Mouse (Mus musculus): ENCODE measurements around the gene Neurl1b. TPM values are rescaled to one million over a fixed set of nuclear protein-coding genes. Genes with fewer than 3 reads are reported as not detected.

Gene Neurl1b
- total RNA-seq (2021), result 10 to 100 TPM; 11.6 to 12.7 TPM
- long read RNA-seq, experiment 1, full-length matches to known transcripts, result 1 of 4 reads
- long read RNA-seq, experiment 1, partial matches to known transcripts, result 0 of 4 reads
- long read RNA-seq, experiment 1, other reads (novel, unspliced or antisense), result 3 of 4 reads
- long read RNA-seq, experiment 2, partial matches to known transcripts, result 0 of 2 reads
- long read RNA-seq, experiment 2, other reads (novel, unspliced or antisense), result 2 of 2 reads

DNA sequence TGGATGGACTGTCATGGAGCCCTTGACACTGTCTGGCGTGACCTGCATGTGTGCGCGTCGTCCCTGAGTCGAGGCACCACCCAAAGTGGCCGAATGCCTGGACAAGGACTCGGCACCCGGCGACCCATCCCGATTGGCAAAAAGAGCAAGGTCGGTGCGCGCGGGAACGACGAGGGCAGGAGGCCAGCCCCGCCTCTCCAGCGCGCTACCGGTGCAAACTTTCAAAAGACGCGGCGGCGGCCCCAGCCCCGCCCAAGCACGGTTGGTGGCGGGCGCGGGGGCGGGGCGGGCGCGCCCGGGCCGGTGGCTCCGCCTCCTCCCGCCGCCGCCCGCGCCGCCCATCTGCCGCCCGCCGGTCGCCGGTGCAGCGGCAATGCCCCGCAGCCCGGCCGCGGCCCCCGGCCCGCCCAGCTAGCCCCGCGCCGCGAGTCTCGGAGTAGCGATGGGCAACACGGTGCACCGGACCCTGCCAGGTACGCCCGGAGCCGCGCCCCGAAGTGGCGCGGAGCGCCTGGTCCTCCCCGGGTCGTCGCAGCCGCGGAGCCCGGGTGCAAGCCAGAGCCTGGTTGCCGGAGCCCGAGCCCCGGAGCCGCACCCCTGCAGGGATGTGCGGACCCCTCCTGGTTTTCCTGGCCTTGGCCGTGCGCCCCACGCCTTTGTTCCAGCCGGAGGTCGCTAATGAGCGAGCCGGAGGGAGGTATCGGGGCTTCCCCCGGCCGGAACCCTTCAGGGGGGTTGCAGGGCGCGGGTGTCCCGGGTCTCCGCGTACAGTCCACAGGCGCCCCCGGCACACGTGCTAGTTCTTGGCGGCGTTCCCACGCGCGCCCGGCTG lies at the start of gene Neurl1b:
TSS of gene Neurl1b (plus strand) at position 307 of the 832 bp plus-strand sequence.
- peak; percentile 61 for DNase-seq

DNA sequence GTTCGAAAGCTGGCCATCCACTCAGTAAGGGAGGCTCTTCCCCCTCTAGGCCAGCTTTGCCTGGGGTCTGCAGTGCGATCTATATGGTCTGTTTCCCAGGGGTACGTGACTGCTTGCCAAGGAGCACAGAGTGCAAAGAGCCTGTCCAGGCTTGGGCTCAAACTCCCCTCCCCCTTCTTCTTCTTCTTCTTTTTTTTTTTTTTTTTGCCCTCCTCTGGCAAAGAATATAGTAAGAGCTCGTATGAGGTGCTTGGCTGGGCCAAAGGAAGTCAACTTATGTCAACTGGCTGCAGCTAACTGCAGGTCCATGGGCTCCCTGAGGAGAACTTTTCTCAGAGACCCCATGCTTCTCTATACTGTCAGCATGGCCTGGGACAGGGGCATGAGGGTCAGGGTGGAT lies 47.8 kb upstream of the Neurl1b start:
- no peak for DNase-seq

DNA sequence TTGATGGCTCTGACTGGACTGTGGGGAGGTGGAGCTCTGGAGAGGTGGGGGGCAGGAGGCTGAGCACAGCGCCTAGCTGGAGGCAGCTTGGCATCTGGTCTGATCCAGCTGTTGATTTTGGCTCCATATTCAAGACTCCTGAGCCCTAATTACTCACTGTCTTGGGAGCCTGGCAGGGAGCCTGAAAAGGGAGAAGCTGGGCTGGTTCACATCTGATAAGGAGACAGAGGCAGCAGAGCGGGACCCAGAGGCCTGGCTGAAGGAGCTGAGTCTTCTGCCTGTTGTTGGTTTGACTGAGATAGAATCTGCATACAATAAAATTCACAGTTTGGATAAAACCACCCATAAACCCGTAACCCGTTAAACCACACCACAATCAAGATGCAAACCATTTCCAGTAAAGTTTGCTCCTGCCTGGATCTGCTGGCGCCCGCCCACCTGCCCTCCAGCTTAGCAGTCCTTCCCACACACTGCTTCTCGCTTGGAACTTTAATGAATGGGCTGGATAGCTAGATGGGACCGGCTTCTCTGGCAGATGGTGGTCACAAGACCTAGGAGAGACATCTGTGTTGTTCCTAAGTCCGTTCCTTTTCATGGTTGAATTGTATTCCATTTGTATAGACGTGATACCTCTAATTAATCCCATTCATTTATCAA lies 46.2 kb upstream of the Neurl1b start:
- peak; percentile 58 for DNase-seq

DNA sequence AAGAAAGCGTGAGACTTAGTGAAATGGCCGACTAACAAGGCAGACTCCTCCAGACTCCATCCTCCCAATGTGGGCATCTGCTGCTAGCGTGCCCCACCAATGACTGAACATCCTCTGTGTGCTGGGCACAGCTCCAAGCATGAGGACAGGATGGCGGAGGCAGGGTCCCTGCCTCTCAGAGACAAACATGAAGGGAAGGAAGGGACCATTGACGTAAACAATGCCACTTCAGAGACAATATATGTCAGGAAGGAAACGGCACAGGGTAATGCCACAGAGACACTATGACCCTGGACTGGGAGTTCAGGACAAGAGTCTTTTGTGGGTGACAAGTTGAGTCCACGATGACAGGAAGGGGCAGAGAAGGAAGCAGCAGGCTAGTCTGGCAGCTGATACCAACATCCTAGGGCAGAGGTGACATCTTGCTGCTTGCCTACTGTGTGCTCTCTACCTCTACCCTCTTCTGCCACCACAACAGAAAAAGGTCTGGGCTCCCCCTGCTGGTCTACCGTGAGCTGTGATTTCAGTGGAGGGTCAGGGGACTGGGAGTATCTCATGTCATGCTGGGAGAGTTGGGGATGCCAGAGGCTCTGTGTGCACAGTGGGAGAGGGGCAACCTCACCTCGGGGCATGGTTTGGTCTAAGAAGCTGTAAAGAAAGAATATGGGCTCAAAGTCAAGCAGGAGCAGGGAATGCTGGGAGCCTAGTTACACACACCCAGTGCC lies 43.9 kb upstream of the Neurl1b start:
- DNase-seq, result peak; percentile 49

DNA sequence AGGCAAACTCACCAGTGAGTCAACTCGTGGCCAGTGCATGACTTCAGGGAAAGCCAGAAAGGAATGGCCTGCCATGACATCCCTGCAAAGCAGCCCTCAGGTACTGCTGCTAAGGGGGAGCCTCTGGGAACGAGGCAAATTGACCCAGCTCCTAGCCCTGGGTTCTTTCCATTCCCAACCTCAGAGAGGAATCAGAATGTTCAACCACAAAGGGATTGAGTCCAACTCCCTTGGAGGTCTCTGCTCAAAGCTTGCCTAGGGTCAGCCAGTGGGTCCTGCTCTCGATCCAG lies 43.4 kb upstream of the Neurl1b start:
- DNase-seq, result no peak

DNA sequence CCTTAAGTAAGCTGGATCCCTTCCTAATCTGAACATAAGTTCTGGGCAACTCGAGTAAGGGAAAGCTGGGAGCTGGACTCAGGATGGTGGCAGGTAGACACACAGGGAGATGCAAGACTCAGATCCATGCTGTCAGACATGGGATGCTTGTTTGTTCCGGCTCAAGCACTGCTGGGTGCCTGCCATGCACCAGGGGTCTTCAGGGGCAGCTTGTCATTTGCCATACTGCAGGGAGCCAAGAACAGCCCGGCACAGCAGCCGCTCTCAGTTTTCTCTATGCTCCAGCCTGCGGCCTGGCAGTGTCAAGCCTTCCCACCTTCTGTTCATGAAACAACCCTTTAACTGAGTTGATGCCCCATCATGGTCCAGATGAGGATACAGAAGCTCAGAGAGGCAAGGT lies 41.4 kb upstream of the Neurl1b start:
- no peak for DNase-seq

DNA sequence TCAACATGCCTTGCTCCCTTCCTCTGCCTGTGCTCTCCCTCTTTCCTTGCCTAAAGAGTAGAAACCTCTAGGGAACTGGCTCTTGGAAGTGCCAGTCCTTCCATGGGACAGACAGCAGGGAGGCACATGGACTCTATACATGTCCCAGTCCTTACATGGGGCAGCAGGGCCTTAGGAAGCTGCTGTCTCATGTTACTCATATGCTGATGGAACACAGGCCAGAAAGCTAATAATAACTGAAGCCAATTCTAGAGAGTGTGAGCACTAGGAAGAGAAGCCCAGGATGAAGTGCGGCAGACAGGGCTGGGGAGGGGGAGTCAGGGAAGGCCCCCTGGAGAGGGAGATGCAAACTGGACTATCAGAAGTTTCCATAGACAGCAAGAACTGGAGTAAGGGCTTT lies 38.2 kb upstream of the Neurl1b start:
- DNase-seq, result no peak

DNA sequence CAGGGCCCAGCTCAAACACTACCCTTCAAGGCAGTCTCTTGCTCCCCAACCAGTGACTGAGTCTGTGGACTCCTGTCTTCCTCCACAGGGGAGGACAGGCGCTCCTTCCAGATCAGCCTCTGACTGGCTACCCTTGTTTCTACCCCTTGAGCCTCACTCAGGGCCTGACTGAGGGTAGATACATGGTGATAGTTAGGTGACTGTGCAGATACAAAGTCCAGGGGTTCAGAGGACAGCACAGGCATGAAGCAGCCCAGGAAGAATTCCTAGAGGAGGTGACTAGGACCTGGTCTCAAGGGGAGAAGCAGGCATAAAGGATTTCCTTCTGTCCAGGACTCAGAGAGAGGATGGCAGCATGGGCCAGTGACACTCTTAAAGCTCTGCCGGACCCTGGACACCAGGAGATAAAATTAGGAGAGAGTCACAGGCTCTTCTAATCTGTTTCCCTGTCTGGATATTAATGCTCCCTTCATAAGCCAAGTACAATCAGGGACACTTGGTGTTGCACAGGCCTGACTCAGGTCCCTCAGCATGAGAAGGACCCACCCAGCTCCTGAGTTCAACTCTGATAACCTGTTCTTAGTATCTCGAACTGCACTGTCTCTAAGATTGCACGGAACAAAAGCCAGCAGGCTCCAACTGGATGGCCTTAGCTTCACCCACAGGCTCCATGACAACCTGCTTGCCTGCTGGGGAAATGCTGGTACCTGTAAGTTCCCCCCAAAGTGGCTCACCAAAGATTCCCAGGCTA lies 37.5 kb upstream of the Neurl1b start:
- DNase-seq, result no peak

DNA sequence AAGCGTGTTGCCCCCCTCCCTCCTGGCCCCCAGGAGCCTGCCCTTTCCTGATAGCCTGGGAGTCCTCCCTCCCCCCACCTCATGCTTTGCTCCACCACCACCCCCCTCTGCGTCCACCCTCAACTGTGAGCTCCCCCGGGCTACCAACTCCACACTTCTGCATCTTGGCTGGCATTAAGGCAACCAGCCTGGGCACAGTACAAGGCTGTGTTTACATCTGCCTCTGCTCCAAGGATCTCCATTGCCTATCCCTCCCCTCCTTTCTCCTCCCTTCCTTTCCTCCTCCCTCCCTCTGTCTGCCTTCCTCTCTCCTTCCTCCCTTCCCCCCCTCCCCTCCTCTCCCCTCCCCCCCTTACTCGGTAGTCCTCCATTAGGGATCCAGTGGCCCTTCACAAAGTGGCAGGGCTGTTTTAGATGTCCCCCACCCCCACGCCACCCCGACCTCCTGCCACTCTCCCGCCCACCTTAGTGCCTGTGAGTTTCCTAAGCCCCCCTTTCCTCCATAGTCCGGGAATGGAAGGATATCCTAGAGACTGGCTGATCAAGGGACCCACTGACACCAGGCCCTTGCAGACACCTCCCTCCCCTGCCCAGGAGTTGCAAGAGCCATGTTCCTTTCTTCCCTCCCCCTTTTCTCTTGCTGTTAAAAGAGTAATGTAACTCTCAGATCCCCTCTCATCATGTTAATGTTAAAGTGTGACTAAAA lies 34.2 kb upstream of the Neurl1b start:
- DNase-seq, result no peak

DNA sequence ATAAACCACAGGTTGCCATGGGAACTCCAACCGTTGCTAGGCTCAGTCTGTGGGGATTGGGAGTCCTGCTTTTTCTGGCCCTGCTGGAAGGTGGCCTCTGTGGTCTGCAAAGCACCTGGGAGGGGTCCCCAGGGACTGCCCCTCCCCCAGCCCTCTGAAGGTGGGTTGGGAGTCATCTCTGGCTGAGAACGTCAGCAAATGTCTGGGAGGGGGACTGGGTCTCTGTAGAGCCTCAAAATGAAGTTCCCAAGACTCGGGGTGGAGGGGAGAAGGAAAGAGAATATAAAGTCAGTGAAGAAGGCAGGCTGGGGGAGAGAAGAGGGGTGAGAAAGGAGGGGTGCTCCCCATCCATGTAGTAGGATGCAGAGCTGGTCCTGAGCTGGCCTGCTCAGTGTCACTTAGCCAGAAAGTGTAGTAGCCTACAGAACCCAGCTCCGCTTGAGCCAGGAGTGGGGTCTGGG lies 33.6 kb upstream of the Neurl1b start:
- no peak for DNase-seq

DNA sequence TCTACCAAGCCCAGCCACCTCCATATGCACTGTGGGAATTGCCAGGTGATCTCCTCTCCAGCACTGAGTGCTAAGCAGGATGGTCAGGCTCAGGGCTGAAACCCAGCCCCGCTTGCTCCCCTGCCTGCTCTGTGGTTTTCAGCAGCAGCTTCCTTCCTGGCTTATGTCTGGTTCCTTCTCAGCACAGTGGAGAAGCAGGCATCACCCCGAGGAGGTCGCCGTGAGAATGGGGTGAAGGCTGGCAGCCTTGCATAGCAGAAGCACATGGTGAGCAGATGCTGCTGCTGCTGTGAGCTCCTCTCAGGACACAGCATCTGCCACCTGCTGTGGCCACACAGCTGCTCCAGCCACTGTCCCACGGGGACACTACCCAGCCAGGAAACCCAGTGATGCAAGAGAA lies 33.0 kb upstream of the Neurl1b start:
- no peak for DNase-seq

DNA sequence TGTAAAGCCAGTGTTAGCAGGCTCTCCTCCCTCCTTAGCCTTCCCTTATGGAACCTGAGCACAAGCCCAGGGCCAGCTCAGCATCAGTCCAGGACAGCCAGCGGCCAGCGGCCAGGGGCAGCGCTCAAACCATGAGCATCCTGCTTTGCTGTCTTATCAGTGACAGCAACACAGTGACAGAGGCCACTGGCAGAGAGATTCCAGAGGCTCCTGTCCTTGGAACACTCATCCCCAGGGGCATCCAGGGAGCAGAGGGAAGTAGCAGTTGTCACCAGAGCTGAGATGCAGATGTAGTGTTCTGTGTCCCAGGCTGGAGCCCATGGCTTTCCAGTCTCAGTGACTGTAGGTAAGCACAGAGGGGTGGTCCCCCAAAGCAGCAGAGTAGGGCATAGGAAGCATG lies 32.5 kb upstream of the Neurl1b start:
- DNase-seq, result no peak

DNA sequence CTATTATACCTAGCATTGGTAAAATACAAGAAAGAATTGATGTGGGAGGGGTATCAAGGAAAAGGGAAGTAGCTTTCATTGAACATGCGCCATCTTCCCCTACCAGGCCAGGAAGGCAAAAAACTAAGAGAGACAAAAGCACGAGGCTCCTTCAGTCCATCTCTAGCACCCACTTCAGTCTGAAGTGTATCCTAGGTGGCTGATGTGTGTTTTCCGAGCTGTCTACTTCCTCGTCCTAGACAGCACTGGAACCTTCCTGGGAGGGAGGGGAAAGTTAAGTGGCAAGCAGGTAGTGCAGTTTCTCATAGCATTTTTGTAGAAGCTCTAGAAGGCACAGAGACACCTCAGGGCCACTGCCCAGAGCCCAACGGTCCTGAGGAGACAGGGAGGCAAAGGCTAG lies 31.9 kb upstream of the Neurl1b start:
- no peak for DNase-seq

DNA sequence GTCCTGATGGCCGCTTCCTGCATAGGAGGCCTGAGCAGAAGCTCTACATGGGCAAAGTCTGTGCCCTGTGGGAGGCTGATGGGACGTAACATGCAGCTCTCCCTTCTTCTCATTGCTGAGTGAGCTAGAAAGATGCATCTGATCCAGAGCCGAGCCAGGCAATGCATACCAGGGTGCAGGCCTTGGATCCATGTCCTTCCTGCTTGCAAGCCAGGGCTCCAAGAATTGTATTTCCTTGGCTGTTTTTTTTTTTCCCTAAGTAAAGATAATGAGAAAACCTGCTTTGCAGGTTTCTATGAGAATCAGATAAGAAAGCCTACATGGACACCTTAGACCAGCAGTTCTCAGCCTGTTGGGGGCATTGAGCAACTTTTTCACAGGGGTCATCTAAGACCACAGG lies 30.5 kb upstream of the Neurl1b start:
- DNase-seq, result no peak

DNA sequence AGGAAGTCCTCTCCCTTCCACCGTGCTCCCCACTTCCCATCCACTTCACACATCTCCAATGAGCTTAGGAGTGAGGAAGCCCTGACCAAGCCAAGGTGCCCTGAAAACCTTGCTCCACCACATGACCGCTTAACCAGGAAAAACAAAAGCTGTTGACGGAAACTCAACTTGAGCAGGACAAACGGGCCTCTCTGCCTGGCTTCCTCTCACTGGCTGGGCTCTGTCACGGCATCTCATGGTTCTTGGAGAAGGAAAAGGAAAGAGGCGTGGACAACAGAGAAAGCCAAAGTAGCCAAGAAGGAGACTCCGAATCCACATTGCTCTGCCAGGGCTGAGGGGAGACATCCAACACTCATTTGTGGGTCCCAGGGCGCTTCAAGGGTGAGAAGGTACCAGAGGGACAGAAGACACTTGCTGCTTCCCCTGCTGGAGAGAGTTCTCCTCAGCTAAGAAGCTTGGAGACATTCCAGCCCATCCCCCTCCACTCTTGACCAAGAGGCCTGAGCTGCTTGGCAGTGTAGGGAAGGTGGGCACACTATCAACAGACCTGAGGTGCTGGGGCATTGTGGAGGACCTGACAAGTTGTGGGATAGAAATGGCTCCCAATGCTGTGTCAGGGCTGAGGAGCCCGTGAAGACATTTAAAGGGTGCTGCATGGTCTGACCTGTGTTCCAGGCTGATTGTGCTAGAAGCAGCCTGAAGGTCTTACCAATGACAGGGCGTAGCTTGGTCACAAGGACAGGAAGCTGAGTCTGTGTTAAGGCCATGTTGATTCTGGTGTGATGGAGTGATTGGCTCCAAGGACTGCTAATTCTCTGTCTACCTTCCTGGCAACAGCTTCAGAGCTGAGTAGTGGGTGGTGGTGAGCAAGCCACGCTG lies 29.1 kb upstream of the Neurl1b start:
- no peak for DNase-seq

DNA sequence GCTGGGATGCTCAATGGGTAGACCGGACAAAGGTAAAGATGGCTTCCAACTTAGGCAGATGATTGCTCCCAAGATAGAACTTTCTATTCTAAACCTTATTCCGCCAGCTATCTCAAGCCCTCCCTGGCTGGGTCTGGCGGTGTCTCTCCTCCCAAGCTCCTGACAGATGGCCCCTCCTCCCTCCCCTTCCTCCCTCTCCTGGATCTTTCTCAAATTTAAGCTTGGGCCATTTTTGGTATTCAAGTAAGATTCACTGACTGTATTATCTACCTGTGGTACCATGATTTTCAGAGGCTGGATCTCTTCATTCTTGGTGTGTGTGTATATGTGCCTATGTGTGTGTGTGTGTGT lies 28.5 kb upstream of the Neurl1b start:
- no peak for DNase-seq

DNA sequence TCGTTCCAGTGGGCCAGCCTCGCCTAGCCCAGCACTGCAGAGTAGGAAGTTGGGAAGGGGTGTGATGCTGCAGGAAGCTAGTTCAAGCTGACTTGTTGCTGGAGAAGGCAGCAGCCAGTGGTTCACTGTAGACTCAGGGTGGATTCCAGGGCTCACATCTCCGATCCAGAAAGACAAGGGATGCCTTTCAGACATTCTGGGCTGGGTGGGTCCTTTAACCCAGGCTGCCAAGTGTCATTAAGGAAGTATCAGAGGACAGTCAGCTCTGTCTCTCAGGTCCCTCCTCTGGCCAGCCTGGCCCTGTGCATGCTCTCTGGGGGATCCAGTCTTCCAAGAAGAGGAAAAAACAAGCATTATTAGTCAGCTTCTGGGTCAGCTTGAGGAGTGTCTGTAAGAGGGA lies 26.5 kb upstream of the Neurl1b start:
- no peak for DNase-seq

DNA sequence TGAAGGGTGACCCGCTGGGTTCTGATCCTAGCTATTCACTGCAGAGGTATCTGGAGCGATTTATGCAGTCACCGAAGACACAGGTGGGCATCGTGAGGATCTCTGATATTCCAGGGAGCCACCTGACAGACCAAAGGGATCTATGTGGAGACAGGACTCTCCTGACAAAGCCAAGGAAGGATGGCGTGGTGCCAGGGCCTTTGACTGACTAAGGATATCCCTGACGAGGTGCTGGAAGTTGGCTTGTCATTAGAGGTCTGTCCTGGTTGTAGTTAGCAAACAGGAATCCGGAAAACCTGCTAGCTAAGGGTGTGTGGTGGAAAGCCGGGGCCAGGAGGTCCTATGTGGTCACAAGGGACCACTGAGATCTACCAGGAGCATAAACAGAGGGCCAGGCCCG lies 25.4 kb upstream of the Neurl1b start:
- peak; percentile 54 for DNase-seq

DNA sequence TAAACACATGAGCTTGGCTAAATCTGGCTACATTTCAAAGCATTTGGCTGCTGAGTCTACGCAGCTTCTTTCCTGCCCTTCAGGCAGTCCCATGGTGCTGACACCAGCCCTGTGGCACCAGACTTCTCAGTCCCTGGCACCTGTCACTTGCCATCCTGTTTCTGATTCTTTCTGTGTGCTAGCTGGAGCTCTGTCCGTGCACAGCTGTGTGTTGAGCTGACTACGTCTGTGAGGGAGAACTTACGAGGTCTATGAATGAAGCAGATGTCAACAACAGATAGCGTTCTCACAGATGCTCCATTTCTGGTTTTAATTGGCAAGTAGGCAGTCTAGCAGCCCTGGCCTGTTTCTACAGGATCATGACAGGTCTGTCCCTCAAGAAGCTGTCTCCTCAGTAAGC lies 24.0 kb upstream of the Neurl1b start:
- no peak for DNase-seq

DNA sequence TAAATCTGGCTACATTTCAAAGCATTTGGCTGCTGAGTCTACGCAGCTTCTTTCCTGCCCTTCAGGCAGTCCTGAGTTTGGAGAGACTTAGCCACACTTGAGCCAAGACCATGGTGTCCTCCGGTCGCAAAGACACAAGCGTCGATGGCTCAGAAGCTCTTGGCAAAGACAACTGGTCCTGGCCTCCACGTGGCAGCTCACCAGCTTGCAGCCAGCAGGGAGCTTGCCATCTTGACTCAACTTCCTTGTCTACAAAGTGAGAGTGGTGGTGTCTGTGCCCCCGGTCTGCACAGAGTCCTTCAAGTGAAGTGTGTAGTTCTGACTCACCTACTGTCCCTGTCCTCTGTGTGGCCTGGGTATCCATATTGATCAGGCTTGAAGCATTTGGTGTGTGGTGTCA lies 22.3 kb upstream of the Neurl1b start:
- DNase-seq, result no peak

DNA sequence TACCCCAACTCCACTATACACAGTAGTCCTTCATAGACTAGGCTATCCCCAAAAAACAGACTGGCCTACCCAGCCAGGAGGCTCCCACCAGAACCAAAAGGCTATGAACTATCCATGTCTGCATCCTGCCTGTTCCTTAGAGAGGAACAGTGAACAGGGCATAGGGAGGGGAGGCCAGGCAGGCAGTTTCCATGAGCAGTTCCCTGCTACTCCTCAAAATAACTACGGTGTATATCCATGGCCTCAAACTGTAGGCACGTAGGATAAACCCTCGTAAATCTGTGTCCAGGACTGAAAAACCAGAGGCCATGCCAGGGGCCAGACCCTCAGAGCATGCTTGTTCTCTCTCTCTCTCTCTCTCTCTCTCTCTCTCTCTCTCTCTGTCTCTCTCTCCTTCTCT lies 17.9 kb upstream of the Neurl1b start:
- no peak for DNase-seq
